Mouse (Mus musculus): ENCODE results near the gene Zfp184. TPM values are rescaled to one million over a fixed set of nuclear protein-coding genes. Genes with fewer than 3 reads are reported as not detected.

Gene Zfp184
- polyA plus RNA-seq, 1 experiment from 2014 or later, result 6.7 TPM

GRCm38 (mm10) chr13:22008707-22009106 lies 63.8 kb downstream of the Zfp184 start:
- Histone ChIP-seq H3K4me1 (ENCODE audit: control insufficient read depth, insufficient read depth, low read length) (peaks cover 17% of the 10 kb centered on the region), H3K9ac (ENCODE audit: low read depth, low read length) (no peak overlapping the region), H3K27me3 (ENCODE audit: control insufficient read depth, insufficient read depth, low read length) (peaks cover 88% of the 10 kb centered on the region), H3K9me3 (replicated peaks; ENCODE audit: control insufficient read depth, low read length) (no peaks in the 10 kb centered on the region), H3K36me3 (ENCODE audit: control insufficient read depth, insufficient read depth, low read length) (no peaks in the 10 kb centered on the region), H3K4me3 (ENCODE audit: low read depth, low read length) (no peak overlapping the region), H3K4me2 (no peak overlapping the region), H3K27ac (ENCODE audit: low read depth, low read length) (no peak overlapping the region)
- WGBS (ENCODE audit: insufficient replicate concordance), result 75% methylated on average over 3 of the region's 3 CpGs
- ATAC-seq (replicated peaks; ENCODE audit: insufficient number of reproducible peaks, low FRiP score, low TSS enrichment), result no peak

- ATAC-seq (replicated peaks; ENCODE audit: insufficient number of reproducible peaks, low FRiP score, low TSS enrichment), result no peak
- Histone ChIP-seq H3K4me1 (ENCODE audit: control insufficient read depth, insufficient read depth, low read length) (peaks cover 17% of the 10 kb centered on the region), H3K27me3 (ENCODE audit: control insufficient read depth, insufficient read depth, low read length) (peaks cover 85% of the 10 kb centered on the region), H3K4me3 (ENCODE audit: low read depth, low read length) (no peak within 1 kb of the TSS), H3K36me3 (ENCODE audit: control insufficient read depth, insufficient read depth, low read length) (no peaks in the 10 kb centered on the region), H3K9me3 (replicated peaks; ENCODE audit: control insufficient read depth, low read length) (no peaks in the 10 kb centered on the region), H3K4me2 (no peak within 1 kb of the TSS), H3K9ac (ENCODE audit: low read depth, low read length) (no peak within 1 kb of the TSS), H3K27ac (ENCODE audit: low read depth, low read length) (no peak within 1 kb of the TSS)
- 43% methylated on average over 7 of the region's 7 CpGs for WGBS (ENCODE audit: insufficient replicate concordance)
These were observed 64.7 kb downstream of the Zfp184 start, which contains the start of gene Prss16 for GRCm38 (mm10) chr13:22009642-22010041. Prss16 (minus strand) TSS chr13:22009742.

MicroRNAs encoded within 50 kb of the gene (microRNA counts, 519-probe panel; counts per million panel counts)
- 6,411 counts per million, percentile 83 among the panel's probes with 10 or more counts for microRNA mmu-miR-1983

Small RNA genes within 50 kb of the gene (microRNA-seq; reads per million reads assigned to microRNA genes)
- 3.1 reads per million, percentile 32 among the genes with 10 or more reads in this experiment for gene Gm44456 (ENCODE audit: borderline number of aligned reads)
- 5,810 reads per million, percentile 94 among the genes with 10 or more reads in this experiment for gene Mir1983 (ENCODE audit: borderline number of aligned reads)

Other genes with a start within 250 kb of the Zfp184 start
- gene Olfr1359, start 247.0 kb upstream of the Zfp184 start, polyA plus RNA-seq (2014; fragmentation: Nextera tagmentation; extraction: Ambion mirVana), result not detected in 2 replicates
- gene Hist1h2bl, start 229.0 kb upstream of the Zfp184 start, polyA plus RNA-seq (2014; fragmentation: Nextera tagmentation; extraction: Ambion mirVana), result not detected in 2 replicates
- 6.5 and 8.4 TPM in 2 replicates for gene Hist1h2ai, start 228.7 kb upstream of the Zfp184 start, polyA plus RNA-seq (2014; fragmentation: Nextera tagmentation; extraction: Ambion mirVana)
- gene Hist1h3h, start 227.4 kb upstream of the Zfp184 start, polyA plus RNA-seq (2014; fragmentation: Nextera tagmentation; extraction: Ambion mirVana), result 4.4 TPM in 1 of 2 replicates, not detected in the other
- 1.4 and 1.6 TPM in 2 replicates for gene Hist1h2bm, start 223.1 kb upstream of the Zfp184 start, polyA plus RNA-seq (2014; fragmentation: Nextera tagmentation; extraction: Ambion mirVana)
- 0.79 and 1.1 TPM in 2 replicates for gene Hist1h4j, start 210.0 kb upstream of the Zfp184 start, polyA plus RNA-seq (2014; fragmentation: Nextera tagmentation; extraction: Ambion mirVana)
- 3.0 TPM in 1 of 2 replicates, not detected in the other for gene Hist1h4k, start 194.6 kb upstream of the Zfp184 start, polyA plus RNA-seq (2014; fragmentation: Nextera tagmentation; extraction: Ambion mirVana)
- 3.1 and 4.2 TPM in 2 replicates for gene Hist1h2ak, start 191.3 kb upstream of the Zfp184 start, polyA plus RNA-seq (2014; fragmentation: Nextera tagmentation; extraction: Ambion mirVana)
- gene Hist1h2bn, start 191.0 kb upstream of the Zfp184 start, polyA plus RNA-seq (2014; fragmentation: Nextera tagmentation; extraction: Ambion mirVana), result 1.6 and 2.0 TPM in 2 replicates
- 5.9 and 10.8 TPM in 2 replicates for gene Hist1h1b, start 164.5 kb upstream of the Zfp184 start, polyA plus RNA-seq (2014; fragmentation: Nextera tagmentation; extraction: Ambion mirVana)
- gene Hist1h3i, start 161.7 kb upstream of the Zfp184 start, polyA plus RNA-seq (2014; fragmentation: Nextera tagmentation; extraction: Ambion mirVana), result 107 and 123 TPM in 2 replicates
- gene Hist1h2an, start 157.9 kb upstream of the Zfp184 start, polyA plus RNA-seq (2014; fragmentation: Nextera tagmentation; extraction: Ambion mirVana), result 3.3 and 6.2 TPM in 2 replicates
- 1.5 TPM in 1 of 2 replicates, not detected in the other for gene Hist1h2bp, start 157.6 kb upstream of the Zfp184 start, polyA plus RNA-seq (2014; fragmentation: Nextera tagmentation; extraction: Ambion mirVana)
- 9.4 and 11.6 TPM in 2 replicates for gene Hist1h2bq, start 134.9 kb upstream of the Zfp184 start, polyA plus RNA-seq (2014; fragmentation: Nextera tagmentation; extraction: Ambion mirVana)
- gene Hist1h2ao, start 134.6 kb upstream of the Zfp184 start, polyA plus RNA-seq (2014; fragmentation: Nextera tagmentation; extraction: Ambion mirVana), result not detected in 2 replicates
- not detected in 2 replicates for gene Hist1h4m, start 133.3 kb upstream of the Zfp184 start, polyA plus RNA-seq (2014; fragmentation: Nextera tagmentation; extraction: Ambion mirVana)
- gene Hist1h4n, start 112.9 kb upstream of the Zfp184 start, polyA plus RNA-seq (2014; fragmentation: Nextera tagmentation; extraction: Ambion mirVana), result 7.1 and 10.5 TPM in 2 replicates
- 2,147 and 2,559 TPM in 2 replicates for gene Hist1h2ap, start 111.6 kb upstream of the Zfp184 start, polyA plus RNA-seq (2014; fragmentation: Nextera tagmentation; extraction: Ambion mirVana)
- 10.3 and 12.3 TPM in 2 replicates for gene Hist1h2br, start 111.4 kb upstream of the Zfp184 start, polyA plus RNA-seq (2014; fragmentation: Nextera tagmentation; extraction: Ambion mirVana)
- gene Pom121l2, start 36.1 kb downstream of the Zfp184 start, polyA plus RNA-seq (2014; fragmentation: Nextera tagmentation; extraction: Ambion mirVana), result not detected in 2 replicates
- 0.24 and 0.66 TPM in 2 replicates for gene Prss16, start 64.6 kb downstream of the Zfp184 start, polyA plus RNA-seq (2014; fragmentation: Nextera tagmentation; extraction: Ambion mirVana)
- 10.1 TPM in 1 of 2 replicates, not detected in the other for gene Hist1h2ah, start 90.5 kb downstream of the Zfp184 start, polyA plus RNA-seq (2014; fragmentation: Nextera tagmentation; extraction: Ambion mirVana)
- gene Hist1h2bk, start 90.8 kb downstream of the Zfp184 start, polyA plus RNA-seq (2014; fragmentation: Nextera tagmentation; extraction: Ambion mirVana), result 2.2 and 3.9 TPM in 2 replicates
- 12.1 and 15.7 TPM in 2 replicates for gene Hist1h4i, start 96.3 kb downstream of the Zfp184 start, polyA plus RNA-seq (2014; fragmentation: Nextera tagmentation; extraction: Ambion mirVana)
- 12.3 and 19.7 TPM in 2 replicates for gene Hist1h2ag, start 97.8 kb downstream of the Zfp184 start, polyA plus RNA-seq (2014; fragmentation: Nextera tagmentation; extraction: Ambion mirVana)
- gene Hist1h2bj, start 98.1 kb downstream of the Zfp184 start, polyA plus RNA-seq (2014; fragmentation: Nextera tagmentation; extraction: Ambion mirVana), result 2.7 and 7.5 TPM in 2 replicates
- gene Vmn1r188, start 139.3 kb downstream of the Zfp184 start, polyA plus RNA-seq (2014; fragmentation: Nextera tagmentation; extraction: Ambion mirVana), result not detected in 2 replicates
- gene Vmn1r189, start 160.7 kb downstream of the Zfp184 start, polyA plus RNA-seq (2014; fragmentation: Nextera tagmentation; extraction: Ambion mirVana), result not detected in 2 replicates
- not detected in 2 replicates for gene Vmn1r191, start 238.9 kb downstream of the Zfp184 start, polyA plus RNA-seq (2014; fragmentation: Nextera tagmentation; extraction: Ambion mirVana)
- not detected in 2 replicates for gene Vmn1r192, start 246.0 kb downstream of the Zfp184 start, polyA plus RNA-seq (2014; fragmentation: Nextera tagmentation; extraction: Ambion mirVana)